Mouse (Mus musculus): ENCODE results near the gene Ccr1. TPM values are rescaled to one million over a fixed set of nuclear protein-coding genes. Genes with fewer than 3 reads are reported as not detected.
"Not testable (repeated sequence)": the region's sequence is repeated elsewhere in the genome, so short reads cannot be mapped to it uniquely, and the experiment has no call there.

Gene Ccr1
- under 1 TPM; 0.20 to 0.27 TPM for total RNA-seq (2021)
- long read RNA-seq, experiment 1 = 0 reads
- long read RNA-seq, experiment 2, partial matches to known transcripts = 0 of 1 reads
- long read RNA-seq, experiment 2, other reads (novel, unspliced or antisense) = 1 of 1 reads

GRCm38 (mm10) chr9:123968290-123968912 lies at the start of gene Ccr1:
Ccr1 (minus strand) TSS chr9:123968692.
- DNase-seq = no peak

DNA sequence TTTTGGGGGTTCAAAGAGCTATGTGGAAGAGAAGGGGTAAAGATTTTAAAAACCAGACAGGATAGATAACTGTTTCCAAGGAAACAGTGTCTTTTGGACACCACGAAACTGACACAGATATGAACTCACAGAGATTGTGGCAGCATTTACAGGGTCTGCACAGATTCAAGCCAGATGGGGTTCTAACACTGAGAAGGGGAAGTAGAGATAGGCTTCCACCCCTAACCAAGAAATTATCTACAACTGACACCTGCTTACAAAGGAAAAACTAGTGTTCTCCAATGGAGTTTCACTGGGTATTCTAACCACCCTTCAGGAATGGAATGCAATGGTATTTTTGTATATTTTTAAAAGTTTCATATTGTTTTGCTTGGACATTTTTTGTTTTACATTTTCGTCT lies 47.6 kb upstream of the Ccr1 start:
- DNase-seq = no peak

DNA sequence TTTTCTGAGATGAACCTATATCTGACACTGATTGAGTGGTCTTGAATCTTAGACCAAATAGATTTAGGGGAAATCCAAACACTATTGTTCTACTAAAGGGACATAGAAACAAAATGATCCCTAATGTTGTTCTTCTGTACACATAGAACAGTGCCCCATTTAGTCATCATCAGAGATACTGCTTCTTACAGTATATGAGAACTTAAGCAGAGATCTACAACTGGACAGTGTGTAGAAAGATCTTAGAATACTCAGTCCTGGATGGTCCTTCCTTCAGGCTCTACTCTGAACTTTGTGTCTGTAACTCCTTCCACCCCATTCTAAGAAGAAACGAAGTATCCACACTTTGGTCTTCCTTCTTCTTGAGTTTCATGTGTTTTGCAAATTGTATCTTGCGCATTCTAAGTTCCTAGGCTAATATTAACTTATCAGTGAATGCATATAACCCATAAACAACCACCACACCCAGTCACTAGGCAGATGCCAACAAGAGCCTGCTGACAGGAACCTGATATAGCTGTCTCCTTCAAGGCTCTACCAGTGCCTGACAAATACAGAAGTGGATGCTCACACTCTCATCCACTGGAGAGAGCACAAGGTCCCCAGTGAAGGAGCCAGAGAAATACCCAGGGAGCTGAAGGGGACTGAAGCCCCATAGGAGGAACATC lies 46.6 kb upstream of the Ccr1 start:
- no peak for DNase-seq

DNA sequence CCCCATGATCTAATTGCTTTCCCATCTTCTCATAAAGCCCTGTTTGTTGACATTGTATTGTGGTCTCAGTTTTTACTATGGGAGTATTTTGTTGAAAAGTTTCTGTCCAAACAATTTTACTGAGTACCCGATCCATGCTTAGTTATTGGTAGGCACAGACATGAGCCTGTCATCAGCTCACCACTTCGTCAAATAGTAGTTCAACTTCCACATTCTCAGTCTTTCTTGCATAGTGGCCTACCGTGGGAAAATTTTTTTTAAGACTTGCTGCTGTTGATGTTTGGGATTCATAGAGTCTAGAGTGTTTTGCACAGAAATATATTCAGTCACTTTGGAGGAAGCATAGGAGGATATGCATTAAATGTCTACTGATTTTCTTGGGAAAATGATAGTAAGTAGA lies 44.8 kb upstream of the Ccr1 start:
- DNase-seq = no peak

DNA sequence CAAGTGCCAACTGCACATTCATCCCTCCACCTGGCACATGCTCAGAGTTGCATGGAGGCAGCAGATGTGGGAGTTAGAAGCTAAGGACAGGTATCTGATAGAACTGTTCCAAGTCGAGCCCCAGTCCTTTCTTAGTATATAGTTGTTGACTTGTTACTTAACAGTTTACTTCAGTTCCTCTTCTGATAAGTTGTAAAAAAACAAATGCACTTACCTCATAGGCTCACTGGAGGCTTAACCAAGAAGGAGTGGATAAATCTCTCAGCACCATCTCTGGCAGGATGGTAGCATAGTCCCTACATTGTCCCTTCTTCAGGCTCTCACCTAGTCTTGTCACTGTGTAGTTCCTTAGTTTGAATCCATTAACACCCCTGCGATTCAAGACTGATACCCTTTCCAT lies 44.2 kb upstream of the Ccr1 start:
- no peak for DNase-seq

- DNase-seq = no peak
These were observed 31.3 kb upstream of the Ccr1 start for GRCm38 (mm10) chr9:123999784-124000183.

DNA sequence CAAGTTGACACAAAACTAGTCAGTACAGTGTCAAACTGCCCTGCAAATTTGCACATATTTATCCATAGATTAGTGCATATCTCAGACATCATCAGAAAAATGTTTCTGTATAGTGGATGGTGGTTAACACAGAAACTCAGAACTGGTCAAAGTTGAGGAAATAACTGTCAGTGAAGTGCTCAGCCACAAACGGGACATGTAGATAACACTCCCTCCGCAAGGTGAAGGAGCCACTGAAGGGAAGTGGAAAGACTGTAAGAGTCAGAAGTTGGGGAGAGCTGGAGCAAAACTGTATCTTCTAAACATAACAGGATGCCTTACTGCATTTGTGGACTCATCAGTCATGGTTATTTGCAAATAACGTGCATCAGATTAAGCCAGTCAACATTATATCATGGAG lies 29.2 kb upstream of the Ccr1 start:
- DNase-seq = no peak

GRCm38 (mm10) chr9:123991312-123991906 lies 22.9 kb upstream of the Ccr1 start:
- no peak for DNase-seq

- DNase-seq = no peak
These were observed 21.2 kb upstream of the Ccr1 start for GRCm38 (mm10) chr9:123989671-123990070.

DNA sequence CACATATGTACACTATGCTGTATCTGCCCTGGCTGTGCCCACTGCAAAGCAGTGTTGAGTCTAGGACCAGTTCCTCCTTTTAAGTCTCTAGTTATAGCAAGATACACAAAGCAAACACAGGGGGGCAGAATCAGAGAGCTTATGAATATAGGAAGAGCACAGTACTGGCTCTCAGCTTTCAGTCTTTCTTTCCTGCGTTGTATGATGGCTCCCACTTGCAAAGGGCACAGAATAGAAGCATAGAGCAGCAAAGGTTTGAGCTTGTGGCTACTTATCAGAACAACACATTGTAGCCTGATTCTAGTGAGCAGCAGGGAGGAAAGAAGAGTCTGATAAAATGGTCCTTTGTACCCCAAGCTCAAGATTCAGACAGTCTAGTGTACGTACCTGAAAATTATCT lies 17.7 kb upstream of the Ccr1 start:
- DNase-seq = no peak

DNA sequence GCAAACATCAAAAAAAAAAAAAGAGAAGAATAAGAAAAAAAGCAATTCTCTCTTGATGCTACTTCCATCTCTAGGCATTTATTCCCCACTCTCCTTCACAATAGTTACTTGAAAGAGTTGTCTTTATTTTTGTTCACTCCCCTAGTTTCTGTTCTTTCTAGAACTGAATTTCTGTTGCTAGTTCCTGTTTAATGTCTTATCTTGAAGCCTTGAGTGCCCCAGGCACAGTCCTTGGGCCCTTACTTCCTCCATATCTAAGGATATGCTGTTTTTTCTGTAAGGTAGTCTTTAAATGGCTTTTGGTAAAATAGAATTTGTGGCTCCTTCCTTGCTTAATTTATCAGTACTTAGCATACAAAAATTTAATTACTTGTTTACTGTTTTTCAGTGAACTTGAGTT lies 16.5 kb upstream of the Ccr1 start:
- no peak for DNase-seq

DNA sequence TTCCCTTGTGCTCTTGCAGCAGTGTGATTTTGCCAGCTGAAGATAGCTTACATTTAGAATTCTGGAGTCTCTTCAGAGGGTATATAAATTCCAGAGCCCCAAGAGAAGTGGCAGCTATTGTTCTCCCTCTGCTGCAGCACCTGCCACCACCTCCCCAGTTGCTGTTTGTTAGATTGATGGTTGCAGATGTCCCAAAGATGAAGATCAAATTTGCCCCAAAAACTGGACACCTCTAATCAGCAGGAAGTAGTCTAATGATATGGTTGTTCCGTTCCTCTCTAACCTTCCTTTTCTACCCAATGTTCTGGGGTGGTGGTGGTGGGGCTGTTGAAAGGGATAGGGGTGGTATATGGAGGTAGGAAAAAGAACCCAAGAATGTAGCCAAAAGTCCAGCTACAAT lies 14.2 kb upstream of the Ccr1 start:
- no peak for DNase-seq

- DNase-seq = no peak
These were observed 13.4 kb upstream of the Ccr1 start for GRCm38 (mm10) chr9:123981909-123982308.

- not testable (repeated sequence) for DNase-seq
These were observed 12.5 kb upstream of the Ccr1 start for GRCm38 (mm10) chr9:123980858-123981475.

DNA sequence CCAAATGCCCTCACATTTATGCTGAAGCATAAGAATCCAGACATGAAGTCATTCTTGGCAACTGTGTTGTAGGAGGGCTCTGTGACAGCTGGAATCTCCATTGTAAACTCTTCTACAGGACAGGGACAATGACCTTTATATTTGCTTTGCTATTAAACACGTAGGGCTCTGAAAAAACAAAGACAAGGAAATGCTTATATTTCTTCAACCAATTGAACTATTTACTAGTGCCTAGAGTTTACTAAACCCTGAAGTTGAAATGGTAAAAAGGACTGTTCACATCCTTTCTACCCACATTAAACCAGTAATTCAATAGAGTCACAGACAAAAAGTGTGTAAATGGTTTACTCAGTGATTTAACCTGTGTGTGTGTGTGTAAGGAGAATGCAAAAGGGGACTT lies 9.8 kb upstream of the Ccr1 start, which contains the start of gene Ccr1l1:
Gene Ccr1l1, minus strand, starts transcription at position 101 of the 400 bp plus-strand sequence.
- DNase-seq = no peak

DNA sequence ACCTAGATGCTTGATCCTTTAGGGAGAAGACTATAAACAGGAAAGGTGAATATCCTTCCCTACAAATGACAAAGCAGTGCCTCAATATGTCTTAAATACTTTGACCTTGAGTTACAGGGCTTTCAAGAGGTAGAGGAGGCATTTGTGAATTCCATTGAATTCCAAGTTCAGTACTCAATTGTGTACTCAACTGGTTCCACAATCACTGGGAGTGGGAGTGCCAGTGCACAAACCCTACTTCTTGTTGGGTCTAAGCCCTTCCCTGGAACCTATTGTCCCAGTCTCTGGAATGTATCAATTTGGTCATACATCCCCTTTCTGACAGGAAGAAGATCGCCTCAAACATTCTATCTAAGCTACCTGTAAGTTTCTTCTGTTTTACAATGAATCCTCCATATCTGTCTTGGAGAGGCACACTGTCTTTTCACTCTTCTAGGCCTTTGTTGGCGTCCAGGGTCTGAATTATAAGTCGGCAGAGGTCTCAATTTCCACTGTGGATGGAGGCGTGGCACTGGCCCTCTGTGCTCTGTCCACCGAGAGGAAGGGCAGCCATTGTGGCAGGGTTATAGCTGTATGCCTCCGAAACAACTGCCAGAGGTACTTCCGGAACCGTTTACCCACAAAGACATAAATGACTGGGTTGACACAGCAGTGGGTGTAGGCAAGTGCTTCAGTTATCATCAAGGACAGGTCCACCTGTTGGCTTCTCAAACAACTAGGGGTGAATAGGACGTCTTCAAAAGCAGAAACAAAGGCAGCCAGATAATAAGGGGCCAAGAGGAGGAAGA lies 8.6 kb upstream of the Ccr1 start:
- DNase-seq = no peak

- no peak for DNase-seq
These were observed 7.1 kb upstream of the Ccr1 start for GRCm38 (mm10) chr9:123975630-123976029.

DNA sequence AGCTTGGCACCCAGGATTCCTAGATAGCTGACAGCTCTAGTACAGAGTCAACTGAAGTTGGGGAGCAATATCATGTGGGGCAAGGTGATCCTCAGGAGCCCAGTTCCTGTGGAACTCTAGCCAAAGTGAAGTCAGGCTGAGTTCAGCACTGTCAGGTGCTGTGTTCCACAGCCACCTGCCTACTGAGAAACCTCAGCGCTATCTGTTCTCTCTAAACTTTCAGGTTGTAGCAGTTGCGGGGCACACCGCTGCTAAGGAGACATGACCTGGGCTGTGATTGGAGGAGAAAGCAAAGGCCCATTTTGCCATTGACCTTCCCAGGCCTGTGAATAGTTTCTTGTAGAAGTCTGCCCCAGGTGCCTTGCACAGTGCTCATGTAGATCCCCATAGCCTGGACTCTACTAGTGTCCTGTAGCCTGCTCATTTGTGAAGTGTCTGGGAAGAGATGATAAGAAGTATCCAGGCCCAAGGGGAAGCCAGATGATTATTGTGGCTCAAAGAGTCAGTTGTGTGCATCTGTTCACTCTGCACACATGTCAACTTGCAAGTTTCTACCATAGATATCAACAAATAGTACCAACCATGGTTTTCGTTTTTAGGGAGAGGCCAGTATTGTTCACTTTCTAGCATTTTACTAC lies 1.5 kb downstream of the Ccr1 start:
- DNase-seq = not testable (repeated sequence)

DNA sequence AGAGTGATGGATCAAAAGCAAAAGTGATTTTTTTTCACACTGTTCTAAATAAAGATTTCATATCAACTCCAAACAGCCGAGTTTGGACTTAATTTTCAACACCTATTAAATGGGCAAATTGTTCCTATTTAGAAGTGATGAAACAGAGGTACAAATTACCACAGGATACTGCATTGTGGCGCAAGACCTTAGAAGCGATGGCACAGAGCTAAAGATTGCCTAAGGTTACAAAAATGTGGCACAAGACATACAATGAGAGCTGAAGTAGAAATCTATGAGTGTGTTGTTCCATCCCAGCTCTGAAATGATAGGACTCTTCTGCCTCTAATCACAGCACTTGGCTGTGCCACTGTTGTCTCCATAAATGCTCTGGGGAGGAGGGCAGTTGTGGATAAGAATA lies 3.7 kb downstream of the Ccr1 start:
- no peak for DNase-seq

- no peak for DNase-seq
These were observed 8.3 kb downstream of the Ccr1 start for GRCm38 (mm10) chr9:123960161-123960560.

DNA sequence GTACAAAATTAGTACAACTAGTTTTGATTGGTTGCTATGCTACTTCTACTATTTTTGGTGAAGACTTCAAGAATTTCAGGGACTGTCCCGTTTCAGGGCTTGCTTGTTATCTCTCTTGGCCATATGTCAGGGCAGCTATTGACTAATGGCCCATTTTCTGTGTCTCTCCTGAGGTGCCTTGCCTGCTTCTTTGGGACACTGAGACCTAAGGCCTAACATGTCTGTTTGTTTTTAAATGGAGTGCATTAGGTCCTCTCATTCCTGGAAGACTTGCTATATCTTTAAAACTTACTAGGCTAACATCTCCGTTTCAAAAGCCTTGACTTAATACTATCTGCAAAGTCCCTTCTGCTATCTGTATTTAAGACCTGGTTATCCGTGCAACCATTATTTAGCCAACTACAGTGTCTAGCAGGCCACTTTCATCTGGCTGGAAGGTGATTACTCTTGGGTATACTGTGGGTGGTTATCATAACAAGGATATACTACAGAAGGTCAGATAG lies 10.5 kb downstream of the Ccr1 start:
- DNase-seq = no peak

DNA sequence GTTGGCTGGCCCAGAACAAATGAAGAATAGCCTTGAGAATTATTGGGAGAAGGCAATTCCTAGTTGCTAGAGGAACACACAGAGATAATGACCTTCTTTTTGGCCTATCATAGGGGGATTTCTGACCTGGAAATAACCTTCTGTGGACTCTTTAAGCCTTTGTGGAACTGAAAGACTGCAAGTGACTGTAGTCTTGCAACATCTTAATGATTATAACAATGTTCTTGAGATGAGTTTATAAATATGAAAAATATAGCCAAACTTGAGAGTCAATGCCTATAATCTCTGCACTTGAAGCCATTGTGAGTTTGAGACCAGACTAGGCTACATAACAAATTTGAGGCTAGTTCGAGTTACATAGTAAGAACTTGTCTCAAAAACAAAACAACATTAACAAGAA lies 11.6 kb downstream of the Ccr1 start:
- DNase-seq = no peak
